Mouse (Mus musculus): ENCODE data around the gene Hmgb1.

- no peak for TF ChIP-seq POLR2A (IDR thresholded peaks at IDR 0.05; ENCODE audit: insufficient read depth, low read depth, low read length)
- TF ChIP-seq CTCF (IDR thresholded peaks at IDR 0.05), result no peak
Measured at GRCm38 (mm10) chr5:149209328-149209727, 25.0 kb upstream of the Hmgb1 start.
